Mouse (Mus musculus) G1E-ER4 (cell line): Measurements from ENCODE around the gene Mcu. TPM values are rescaled to one million over a fixed set of nuclear protein-coding genes. Genes with fewer than 3 reads are reported as not detected.

ENCODE experiments used
- GATA1 ChIP-seq: IDR thresholded peaks from one replicate; pipeline ENCODE4 v1.8.0; 2012; ENCODE audit warnings: low read length, inconsistent platforms
- polyA plus RNA-seq: library from polyadenylated mRNA; stranded (reverse); fragments of >175 nt; gene quantifications from 2 replicates; pipeline ENCODE4 v1.2.3, GENCODE M21; 2012

Gene Mcu
- polyA plus RNA-seq, 1 experiment, result 3.7 TPM

GRCm38 (mm10) chr10:59454631-59455030 lies 161.9 kb downstream of the Mcu start:
- no peak for TF ChIP-seq GATA1

GRCm38 (mm10) chr10:59451839-59452238 lies 164.7 kb downstream of the Mcu start:
- TF ChIP-seq GATA1, result no peak

GRCm38 (mm10) chr10:59447546-59447945 lies 168.9 kb downstream of the Mcu start:
- TF ChIP-seq GATA1, result no peak

- TF ChIP-seq GATA1, result no peak
Observed at GRCm38 (mm10) chr10:59446911-59447437, 169.5 kb downstream of the Mcu start.

- no peak for TF ChIP-seq GATA1
Observed at GRCm38 (mm10) chr10:59444635-59445034, 171.9 kb downstream of the Mcu start.

GRCm38 (mm10) chr10:59444106-59444505 lies 172.4 kb downstream of the Mcu start:
- TF ChIP-seq GATA1, result no peak

GRCm38 (mm10) chr10:59443212-59443611 lies 173.3 kb downstream of the Mcu start:
- TF ChIP-seq GATA1, result no peak

- no peak for TF ChIP-seq GATA1
Observed at GRCm38 (mm10) chr10:59441735-59442134, 174.8 kb downstream of the Mcu start, which contains the start of gene Oit3. Oit3 (minus strand) TSS chr10:59441778.

GRCm38 (mm10) chr10:59440177-59440576 lies 176.3 kb downstream of the Mcu start:
- TF ChIP-seq GATA1, result no peak

GRCm38 (mm10) chr10:59439508-59439931 lies 177.0 kb downstream of the Mcu start:
- no peak for TF ChIP-seq GATA1

- no peak for TF ChIP-seq GATA1
Observed at GRCm38 (mm10) chr10:59438651-59439050, 177.8 kb downstream of the Mcu start.

GRCm38 (mm10) chr10:59435746-59436145 lies 180.7 kb downstream of the Mcu start:
- no peak for TF ChIP-seq GATA1

GRCm38 (mm10) chr10:59430701-59431218 lies 185.7 kb downstream of the Mcu start:
- peak; percentile 30 for TF ChIP-seq GATA1

GRCm38 (mm10) chr10:59429448-59430135 lies 186.9 kb downstream of the Mcu start:
- no peak for TF ChIP-seq GATA1

- no peak for TF ChIP-seq GATA1
Observed at GRCm38 (mm10) chr10:59426371-59426770, 190.1 kb downstream of the Mcu start.

- TF ChIP-seq GATA1, result no peak
Observed at GRCm38 (mm10) chr10:59425369-59425768, 191.1 kb downstream of the Mcu start.

- TF ChIP-seq GATA1, result no peak
Observed at GRCm38 (mm10) chr10:59424453-59424852, 192.0 kb downstream of the Mcu start.
